Mouse (Mus musculus) embryonic facial prominence, embryonic 14.5 days (tissue): Measurements from ENCODE around the gene Zfp128. TPM values are rescaled to one million over a fixed set of nuclear protein-coding genes. Genes with fewer than 3 reads are reported as not detected.
"Not testable (repeated sequence)": the region's sequence is repeated elsewhere in the genome, so short reads cannot be mapped to it uniquely, and the experiment has no call there.

ENCODE experiments used
- ATAC-seq: fragments of 200-750 bp; cut with Nextera tagmentation; 2 replicates; pipeline ENCODE4 v1.8.0; 2017; ENCODE audit warnings: low read depth, moderate number of reproducible peaks, moderate TSS enrichment
- DNase-seq: peaks from one replicate; pipeline ENCODE4 v3.0.0-alpha.2; 2015; ENCODE audit warnings: low spot score
- H3K27ac ChIP-seq: fragments of 300-500 bp; sonication (generic); replicated peaks from 2 replicates; pipeline ENCODE4 v1.5.1; 2014; ENCODE audit warnings: low read depth, mild to moderate bottlenecking, low read length, moderate library complexity
- H3K27me3 ChIP-seq: fragments of 300-500 bp; sonication (generic); replicated peaks from 2 replicates; pipeline ENCODE4 v1.6.1; 2014; ENCODE audit warnings: low read length; ENCODE audit not compliant: control insufficient read depth, insufficient read depth
- H3K36me3 ChIP-seq: fragments of 300-500 bp; sonication (generic); 2 replicates; pipeline ENCODE4 v1.6.1; 2014; ENCODE audit warnings: low read length, mixed read lengths; ENCODE audit not compliant: control insufficient read depth, insufficient read depth
- H3K4me1 ChIP-seq: fragments of 300-500 bp; sonication (generic); 2 replicates; pipeline ENCODE4 v1.6.1; 2014; ENCODE audit warnings: antibody characterized with exemption, low read length; ENCODE audit not compliant: control insufficient read depth, insufficient read depth
- H3K4me2 ChIP-seq: fragments of 300-500 bp; sonication (generic); 2 replicates; pipeline ENCODE4 v1.6.1; 2014; ENCODE audit warnings: low read depth, mild to moderate bottlenecking, low read length, moderate library complexity, mixed read lengths
- H3K4me3 ChIP-seq: fragments of 300-500 bp; sonication (generic); 2 replicates; pipeline ENCODE4 v1.5.1; 2014; ENCODE audit warnings: low read depth, mild to moderate bottlenecking, low read length
- H3K9ac ChIP-seq: fragments of 300-500 bp; sonication (generic); 2 replicates; pipeline ENCODE4 v1.6.1; 2014; ENCODE audit warnings: low read depth, mild to moderate bottlenecking, low read length, moderate library complexity, mixed read lengths
- H3K9me3 ChIP-seq: fragments of 300-500 bp; sonication (generic); 2 replicates; pipeline ENCODE4 v1.6.1; 2016; ENCODE audit warnings: low read length; ENCODE audit not compliant: control insufficient read depth
- WGBS: fragments of 180-500 bp; shearing (Covaris S2); extraction: QIAGEN DNeasy Blood & Tissue Kit; methylation state at CpG from one replicate; pipeline ENCODE4 v1.1.7; 2014; 5-methylcytosine and 5-hydroxymethylcytosine counted together
- polyA plus RNA-seq: library from polyadenylated mRNA; unstranded; fragments of >200 nt; fragmentation: Nextera tagmentation; extraction: Ambion mirVana; gene quantifications from 2 replicates; pipeline ENCODE4 v1.2.1, GENCODE M21; 2014

Gene Zfp128
- 4.9 and 5.3 TPM in 2 replicates for polyA plus RNA-seq

DNA sequence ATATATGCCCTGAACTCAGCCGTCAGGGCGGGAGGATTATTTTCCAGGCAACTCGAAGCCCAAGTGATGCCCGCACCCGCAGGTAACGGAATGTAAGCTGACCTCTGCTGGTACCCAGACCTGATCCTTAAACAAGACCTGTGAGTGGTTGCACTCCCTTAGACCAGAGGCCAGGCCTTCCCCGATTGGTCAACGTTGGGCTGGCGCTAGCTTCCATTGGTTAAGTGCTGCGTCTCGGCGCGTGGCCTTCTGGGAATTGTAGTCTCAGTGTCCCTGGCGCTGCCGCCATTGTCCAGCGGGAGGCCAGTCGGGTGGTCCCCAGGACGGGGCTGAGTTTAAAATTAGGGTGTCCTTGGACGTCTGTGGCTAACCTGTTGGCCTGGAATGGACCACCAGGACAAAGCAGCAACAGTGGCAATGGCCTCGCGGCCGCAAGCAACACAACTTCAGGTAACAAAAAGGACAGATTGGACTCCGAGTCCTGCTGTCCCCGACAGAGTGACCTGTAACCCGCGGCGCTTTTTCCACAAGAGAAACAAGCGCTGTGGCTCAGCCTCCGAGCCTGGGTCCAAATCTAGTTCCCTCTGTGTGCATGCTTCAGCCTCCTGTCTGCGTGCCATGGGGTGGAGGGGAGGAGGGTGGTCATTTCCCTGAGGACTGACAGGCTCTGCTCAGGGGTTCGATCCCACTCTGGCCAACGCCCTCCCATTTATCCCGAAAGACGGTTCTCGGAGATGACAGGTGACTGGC lies at the start of gene Zfp128:
Gene Zfp128 (plus strand): TSS at position 267 of the 750 bp plus-strand sequence.
- H3K36me3 ChIP-seq, result peaks cover 17% of the 10 kb centered on the region
- H3K9ac ChIP-seq, result peak within 1 kb of the TSS; percentile 79
- WGBS, result 1% methylated on average over 32 of the region's 35 CpGs
- no peaks in the 10 kb centered on the region for H3K27me3 ChIP-seq
- peak; percentile 99 for DNase-seq
- peak within 1 kb of the TSS; percentile 71 for H3K4me2 ChIP-seq
- peaks cover 6% of the 10 kb centered on the region for H3K4me1 ChIP-seq
- peak within 1 kb of the TSS; percentile 61 for H3K4me3 ChIP-seq
- ATAC-seq, result peak; percentile 100
- no peak within 1 kb of the TSS for H3K27ac ChIP-seq
- H3K9me3 ChIP-seq, result no peaks in the 10 kb centered on the region

DNA sequence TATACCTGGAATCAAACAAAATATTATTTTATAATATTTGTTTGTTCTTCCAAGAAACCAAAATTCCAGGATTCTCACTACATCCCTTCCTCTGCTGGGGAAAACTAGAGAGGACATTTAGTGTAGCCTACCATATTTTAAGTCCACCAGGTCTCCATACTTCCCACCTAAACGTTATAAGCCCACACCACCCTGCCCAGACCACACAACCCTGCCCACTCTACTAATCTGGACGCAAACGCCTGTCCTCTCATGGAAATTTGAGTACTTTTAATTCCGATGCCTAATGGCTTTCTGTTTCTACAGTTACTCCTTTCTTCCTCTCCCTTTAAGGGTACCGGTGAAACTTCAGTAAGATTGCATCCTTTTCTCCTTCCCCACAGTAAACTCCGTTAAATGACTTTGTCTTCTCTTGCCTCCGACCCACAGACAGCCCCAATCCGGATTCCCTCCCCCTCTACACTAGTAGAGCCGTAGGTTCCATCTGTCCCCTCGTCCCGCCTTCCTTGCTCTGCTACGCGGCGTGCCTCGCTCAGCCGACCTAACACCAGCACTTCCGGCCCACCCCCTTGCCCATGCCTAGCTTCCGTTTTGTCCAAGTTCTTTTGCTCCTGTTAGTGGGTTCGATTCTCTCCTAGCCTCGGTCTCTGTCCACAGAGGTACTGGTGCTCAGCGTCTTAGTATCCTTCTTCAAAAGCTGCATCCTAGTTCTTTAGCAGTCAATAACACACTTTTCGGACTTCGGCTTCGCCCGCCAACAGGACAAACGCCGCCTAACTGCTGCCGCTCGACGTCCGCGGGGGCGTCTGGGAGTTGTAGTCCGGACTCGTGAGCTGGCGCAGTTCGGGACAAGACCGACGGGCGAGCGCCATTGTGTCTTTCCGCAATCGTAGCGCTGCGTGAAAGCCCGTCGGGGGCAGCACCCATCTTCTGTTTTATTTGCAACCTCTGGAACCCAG lies 46.5 kb upstream of the Zfp128 start, which contains the start of gene Zfp110:
Gene Zfp110 (plus strand): TSS at position 600 of the 959 bp plus-strand sequence.
- Histone ChIP-seq H3K36me3 (peaks cover 35% of the 10 kb centered on the region), H3K4me2 (peak within 1 kb of the TSS; percentile 72), H3K27me3 (no peaks in the 10 kb centered on the region), H3K27ac (peak within 1 kb of the TSS; percentile 80), H3K9ac (peak within 1 kb of the TSS; percentile 76), H3K9me3 (peaks cover 45% of the 10 kb centered on the region), H3K4me1 (peaks cover 3% of the 10 kb centered on the region; the same call in 1 of the 2 replicates), H3K4me3 (peak within 1 kb of the TSS; percentile 66)
- WGBS, result 3% methylated on average over 47 of the region's 47 CpGs
- DNase-seq, result peak; percentile 96
- ATAC-seq, result peak; percentile 98

DNA sequence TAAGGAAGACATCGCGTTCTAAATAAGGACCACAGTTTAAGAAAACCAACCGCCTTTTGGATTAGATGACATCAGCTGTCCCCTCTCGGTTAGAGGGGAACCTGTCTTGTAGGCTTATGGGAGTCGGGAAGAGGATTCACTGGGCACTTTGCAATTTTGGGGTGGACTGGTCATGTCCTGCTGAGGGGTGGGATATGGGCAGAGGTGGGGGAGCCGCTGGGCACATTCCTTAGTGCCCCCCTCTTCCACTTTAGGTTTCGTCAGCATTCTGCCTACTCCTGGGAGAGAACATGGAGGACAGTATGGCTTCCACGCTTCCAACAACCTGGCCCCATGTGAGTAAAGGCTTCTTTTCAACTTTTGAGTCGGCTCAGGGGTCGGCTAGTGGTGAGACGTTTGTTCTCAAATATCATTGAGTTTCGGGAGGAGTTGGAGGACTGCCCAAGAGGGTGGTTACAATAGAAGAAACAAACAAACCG lies 45.7 kb upstream of the Zfp128 start:
- peaks cover 51% of the 10 kb centered on the region for H3K9me3 ChIP-seq
- H3K27ac ChIP-seq, result peak overlapping the region; percentile 80
- H3K9ac ChIP-seq, result peak overlapping the region; percentile 76
- H3K4me3 ChIP-seq, result peak overlapping the region; percentile 66
- 32% methylated on average over 13 of the region's 13 CpGs for WGBS
- ATAC-seq (peak; percentile 9; the same call in 1 of the 2 replicates), DNase-seq (peak; percentile 58)
- H3K36me3 ChIP-seq, result peaks cover 42% of the 10 kb centered on the region
- peaks cover 3% of the 10 kb centered on the region; the same call in 1 of the 2 replicates for H3K4me1 ChIP-seq
- H3K4me2 ChIP-seq, result peak overlapping the region; percentile 72
- H3K27me3 ChIP-seq, result no peaks in the 10 kb centered on the region

DNA sequence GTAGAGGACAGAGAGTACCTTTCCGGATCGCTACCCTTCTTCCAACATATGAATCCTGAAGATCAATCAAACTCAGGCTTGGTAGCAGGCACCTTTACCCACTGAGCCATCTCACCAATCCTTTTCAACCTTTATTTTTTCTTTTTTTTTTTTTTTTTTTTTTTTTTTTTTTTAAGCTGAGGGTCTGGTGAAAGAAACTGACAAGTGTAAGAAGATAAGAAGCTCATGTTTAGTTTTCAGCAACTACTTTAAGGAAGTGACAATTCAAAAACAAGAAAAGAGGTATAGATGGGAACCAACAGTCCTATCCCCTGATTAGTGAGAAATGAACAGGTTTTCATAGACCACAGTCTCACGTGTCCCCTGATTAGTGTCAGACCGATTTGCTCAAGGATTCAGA lies 45.2 kb upstream of the Zfp128 start:
- Histone ChIP-seq H3K9me3 (peaks cover 57% of the 10 kb centered on the region), H3K4me3 (peak overlapping the region; percentile 66), H3K27me3 (no peaks in the 10 kb centered on the region), H3K27ac (no peak overlapping the region), H3K4me2 (peak overlapping the region; percentile 72), H3K36me3 (peaks cover 48% of the 10 kb centered on the region), H3K4me1 (peaks cover 3% of the 10 kb centered on the region; the same call in 1 of the 2 replicates), H3K9ac (no peak overlapping the region)
- ATAC-seq (no peak), DNase-seq (no peak)
- 97% methylated on average over 4 of the region's 4 CpGs for WGBS

DNA sequence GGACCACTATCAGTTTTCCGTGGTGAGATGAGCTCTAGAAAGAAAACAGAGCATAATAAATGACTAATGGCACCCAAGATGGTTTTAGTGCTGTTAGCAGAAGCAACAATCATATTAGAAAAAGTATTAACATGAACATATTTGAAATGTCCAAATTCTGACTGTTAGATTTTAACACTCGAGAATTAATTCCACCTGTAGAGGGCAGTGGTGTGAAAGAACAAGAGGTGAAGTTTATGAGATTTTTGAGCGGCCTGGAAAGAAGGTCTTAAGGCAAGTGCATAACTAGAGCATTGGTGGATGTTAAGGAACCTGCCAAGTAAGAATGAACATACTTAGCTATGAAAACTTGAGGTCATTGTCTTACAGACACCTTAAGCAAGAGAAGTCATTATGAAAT lies 6.7 kb upstream of the Zfp128 start:
- H3K36me3 ChIP-seq, result no peaks in the 10 kb centered on the region
- peaks cover 2% of the 10 kb centered on the region; the same call in 1 of the 2 replicates for H3K9me3 ChIP-seq
- H3K4me3 ChIP-seq, result no peak overlapping the region
- ATAC-seq (no peak), DNase-seq (peak; percentile 53)
- no peak overlapping the region for H3K27ac ChIP-seq
- no peak overlapping the region for H3K4me2 ChIP-seq
- H3K9ac ChIP-seq, result no peak overlapping the region
- 22% methylated on average over 3 of the region's 3 CpGs for WGBS
- H3K4me1 ChIP-seq, result no peaks in the 10 kb centered on the region
- H3K27me3 ChIP-seq, result no peaks in the 10 kb centered on the region

DNA sequence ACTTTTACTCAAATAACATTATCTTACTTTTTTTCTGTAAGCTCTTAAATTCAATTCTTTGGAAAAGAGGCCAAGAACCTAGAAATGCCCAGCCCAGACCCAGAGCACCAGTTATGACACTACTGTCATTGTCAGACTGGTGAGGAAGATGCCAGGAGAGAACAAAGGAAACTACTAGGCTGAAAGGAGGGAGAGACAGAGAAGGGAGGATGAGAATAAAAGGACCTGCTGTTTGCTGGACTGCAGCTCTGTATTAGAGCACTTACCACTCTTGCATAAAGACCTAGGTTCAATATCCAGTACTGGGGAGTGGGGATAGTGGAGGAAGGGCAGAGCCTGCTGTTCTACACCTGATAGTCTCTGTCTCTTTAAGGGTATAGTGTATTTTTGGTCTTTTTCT lies 941 bp upstream of the Zfp128 start:
- H3K4me2 ChIP-seq, result no peak overlapping the region
- peaks cover 6% of the 10 kb centered on the region for H3K4me1 ChIP-seq
- peaks cover 7% of the 10 kb centered on the region for H3K36me3 ChIP-seq
- no peak overlapping the region for H3K27ac ChIP-seq
- ATAC-seq (no peak), DNase-seq (no peak)
- H3K27me3 ChIP-seq, result no peaks in the 10 kb centered on the region
- H3K9me3 ChIP-seq, result no peaks in the 10 kb centered on the region
- H3K9ac ChIP-seq, result no peak overlapping the region
- H3K4me3 ChIP-seq, result no peak overlapping the region

DNA sequence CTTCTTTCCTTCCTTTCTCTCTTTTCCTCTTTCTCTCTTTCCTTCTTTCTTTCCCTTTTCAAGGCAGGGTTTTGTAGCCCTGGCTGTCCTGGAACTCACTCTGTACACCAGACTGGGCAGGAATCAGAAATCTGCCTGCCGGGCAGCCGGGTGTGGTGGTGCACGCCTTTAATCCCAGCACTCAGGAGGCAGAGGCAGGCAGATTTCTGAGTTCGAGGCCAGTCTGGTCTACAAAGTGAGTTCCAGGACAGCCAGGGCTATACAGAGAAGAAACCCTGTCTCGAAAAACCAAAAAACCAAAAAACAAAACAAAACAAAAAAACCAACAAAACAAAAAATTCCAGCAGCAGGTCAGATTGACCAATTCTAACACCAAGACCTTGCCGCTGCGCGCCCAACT lies 480 bp upstream of the Zfp128 start:
- 0 out of 2 replicates have a peak, but pooled peaks have one; percentile 5 for ATAC-seq
- peaks cover 11% of the 10 kb centered on the region for H3K36me3 ChIP-seq
- WGBS, result 45% methylated on average over 8 of the region's 8 CpGs
- not testable (repeated sequence) for DNase-seq, H3K4me1 ChIP-seq, H3K27ac ChIP-seq, H3K9me3 ChIP-seq, H3K27me3 ChIP-seq
- 0 out of 2 replicates have a peak overlapping the region, but pooled peaks have one; percentile 15 for H3K9ac ChIP-seq
- H3K4me2 ChIP-seq, result peak overlapping the region; percentile 71
- H3K4me3 ChIP-seq, result peak overlapping the region; percentile 61

DNA sequence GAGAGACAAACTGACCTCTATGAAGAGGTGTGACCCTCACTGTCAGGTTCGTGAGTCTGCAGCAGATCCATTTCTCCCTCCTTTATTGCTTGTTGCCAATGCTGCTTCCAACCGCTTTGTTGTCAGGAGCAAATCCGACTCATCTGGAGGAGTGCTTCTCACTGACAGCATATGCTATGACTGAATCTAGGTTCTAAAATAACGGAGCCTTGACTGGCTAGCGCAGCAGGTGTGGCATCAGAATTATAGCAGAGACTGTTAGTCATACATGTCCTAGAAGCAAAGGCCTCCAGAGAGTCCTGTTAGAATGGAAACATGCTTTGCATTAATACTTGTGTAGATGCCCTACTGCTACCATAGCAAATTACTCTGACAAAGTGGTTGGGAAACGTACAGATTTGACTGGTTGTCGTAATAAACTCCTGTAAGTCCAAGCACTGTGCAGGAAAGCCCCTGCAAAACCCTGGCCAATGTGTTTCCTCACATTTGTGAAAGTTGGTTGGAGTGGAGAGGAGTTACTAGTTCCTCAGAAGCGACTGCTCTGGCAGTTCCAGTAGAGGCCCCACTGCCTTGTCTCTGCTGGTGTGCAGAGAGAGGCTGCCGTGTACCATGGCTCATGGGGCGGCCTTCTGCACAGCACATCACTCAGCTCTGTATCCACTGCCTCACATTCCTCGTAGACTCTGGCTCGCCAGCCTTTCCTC lies 5.7 kb downstream of the Zfp128 start:
- H3K4me3 ChIP-seq, result no peak overlapping the region
- no peaks in the 10 kb centered on the region for H3K9me3 ChIP-seq
- H3K4me2 ChIP-seq, result no peak overlapping the region
- H3K36me3 ChIP-seq, result peaks cover 69% of the 10 kb centered on the region
- H3K27me3 ChIP-seq, result no peaks in the 10 kb centered on the region
- H3K27ac ChIP-seq, result no peak overlapping the region
- WGBS, result 88% methylated on average over 12 of the region's 12 CpGs
- peaks cover 3% of the 10 kb centered on the region for H3K4me1 ChIP-seq
- no peak overlapping the region for H3K9ac ChIP-seq
- ATAC-seq, result no peak
- DNase-seq, result no peak
